Mouse (Mus musculus): ENCODE data around the gene Gm10718. TPM values are rescaled to one million over a fixed set of nuclear protein-coding genes. Genes with fewer than 3 reads are reported as not detected.
"Not testable (repeated sequence)": the region's sequence is repeated elsewhere in the genome, so short reads cannot be mapped to it uniquely, and the experiment has no call there.

Gm10718 gene
- polyA plus RNA-seq, 1 experiment from 2014 or later, result 1.5 TPM

- not testable (repeated sequence) for ATAC-seq (ENCODE audit: insufficient number of reproducible peaks, insufficient read depth, low FRiP score, low TSS enrichment, low read depth)
These were observed 3.9 kb downstream of the Gm10718 start for GRCm38 (mm10) chr9:3027200-3027599.

DNA sequence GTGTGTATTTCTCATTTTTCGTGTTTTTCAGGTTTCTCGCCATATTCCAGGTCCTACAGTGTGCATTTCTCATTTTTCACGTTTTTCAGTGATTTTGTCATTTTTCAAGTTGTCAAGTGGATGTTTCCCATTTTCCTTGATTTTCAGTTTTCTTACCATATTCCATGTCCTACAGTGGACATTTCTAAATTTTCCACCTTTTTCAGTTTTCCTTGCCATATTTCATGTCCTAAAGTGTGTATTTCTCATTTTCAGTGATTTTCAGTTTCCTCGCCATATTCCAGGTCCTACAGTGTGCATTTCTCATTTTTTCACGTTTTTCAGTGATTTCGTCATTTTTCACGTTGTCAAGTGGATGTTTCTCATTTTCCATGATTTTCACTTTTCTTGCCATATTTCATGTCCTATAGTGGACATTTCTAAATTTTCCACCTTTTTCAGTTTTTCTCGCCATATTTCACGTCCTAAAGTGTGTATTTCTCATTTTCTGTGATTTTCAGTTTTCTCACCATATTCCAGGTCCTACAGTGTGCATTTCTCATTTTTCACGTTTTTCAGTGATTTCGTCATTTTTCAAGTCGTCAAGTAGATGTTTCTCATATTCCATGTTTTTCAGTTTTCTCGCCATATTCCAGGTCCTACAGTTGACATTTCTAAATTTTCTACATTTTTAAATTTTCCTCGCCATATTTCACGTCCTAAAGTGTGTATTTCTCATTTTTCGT, 6.1 kb downstream of the Gm10718 start:
- H3K9me3 ChIP-seq; H3K4me2 ChIP-seq; H3K27me3 ChIP-seq; H3K4me3 ChIP-seq; H3K9ac ChIP-seq; H3K4me1 ChIP-seq; H3K27ac ChIP-seq; H3K36me3 ChIP-seq; ATAC-seq (ENCODE audit: insufficient number of reproducible peaks, insufficient read depth, low FRiP score, low TSS enrichment, low read depth): not testable (repeated sequence)
- 68% methylated on average over 14 of the region's 16 CpGs for WGBS

More at GRCm38 (mm10) chr9:3027200-3027599, 3.9 kb downstream of the Gm10718 start:
- H3K27me3 ChIP-seq, H3K27ac ChIP-seq, H3K9me3 ChIP-seq, H3K4me2 ChIP-seq, H3K4me1 ChIP-seq, H3K36me3 ChIP-seq, H3K9ac ChIP-seq, H3K4me3 ChIP-seq: not testable (repeated sequence)
- WGBS, result 70% methylated on average over 9 of the region's 9 CpGs

- ATAC-seq (ENCODE audit: insufficient number of reproducible peaks, insufficient read depth, low FRiP score, low TSS enrichment, low read depth); H3K4me2 ChIP-seq; H3K27ac ChIP-seq; H3K27me3 ChIP-seq; H3K36me3 ChIP-seq; H3K4me1 ChIP-seq; H3K9ac ChIP-seq; H3K9me3 ChIP-seq; H3K4me3 ChIP-seq: not testable (repeated sequence)
- WGBS, result 66% methylated on average over 3 of the region's 10 CpGs
These were observed 7.5 kb downstream of the Gm10718 start for GRCm38 (mm10) chr9:3030677-3031318.

GRCm38 (mm10) chr9:3034299-3034698, 11.0 kb downstream of the Gm10718 start, which contains the start of gene Gm17535:
Gene Gm17535, plus strand, starts transcription at chr9:3034599.
- 47% methylated on average over 1 of the region's 8 CpGs for whole genome bisulfite sequencing
- not testable (repeated sequence) for H3K4me3 ChIP-seq; H3K9me3 ChIP-seq; H3K36me3 ChIP-seq; H3K27me3 ChIP-seq; H3K27ac ChIP-seq; H3K9ac ChIP-seq; ATAC-seq (ENCODE audit: insufficient number of reproducible peaks, insufficient read depth, low FRiP score, low TSS enrichment, low read depth); H3K4me2 ChIP-seq; H3K4me1 ChIP-seq

DNA sequence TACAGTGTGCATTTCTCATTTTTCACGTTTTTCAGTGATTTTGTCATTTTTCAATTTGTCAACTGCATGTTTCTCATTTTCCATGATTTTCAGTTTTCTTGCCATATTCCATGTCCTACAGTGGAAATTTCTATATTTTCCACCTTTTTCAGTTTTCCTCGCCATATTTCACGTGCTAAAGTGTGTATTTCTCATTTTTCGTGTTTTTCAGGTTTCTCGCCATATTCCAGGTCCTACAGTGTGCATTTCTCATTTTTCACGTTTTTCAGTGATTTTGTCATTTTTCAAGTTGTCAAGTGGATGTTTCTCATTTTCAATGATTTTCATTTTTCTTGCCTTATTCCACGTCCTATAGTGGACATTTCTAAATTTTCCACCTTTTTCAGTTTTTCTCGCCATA, 13.2 kb downstream of the Gm10718 start, which contains the start of gene Gm10715:
Gene Gm10715 (plus strand): TSS at position 301 of the 400 bp plus-strand sequence.
- not testable (repeated sequence) for H3K4me2 ChIP-seq; H3K27ac ChIP-seq; H3K4me3 ChIP-seq; H3K9me3 ChIP-seq; ATAC-seq (ENCODE audit: insufficient number of reproducible peaks, insufficient read depth, low FRiP score, low TSS enrichment, low read depth); H3K27me3 ChIP-seq; H3K4me1 ChIP-seq; H3K9ac ChIP-seq; H3K36me3 ChIP-seq
- 73% methylated on average over 8 of the region's 8 CpGs for WGBS

DNA sequence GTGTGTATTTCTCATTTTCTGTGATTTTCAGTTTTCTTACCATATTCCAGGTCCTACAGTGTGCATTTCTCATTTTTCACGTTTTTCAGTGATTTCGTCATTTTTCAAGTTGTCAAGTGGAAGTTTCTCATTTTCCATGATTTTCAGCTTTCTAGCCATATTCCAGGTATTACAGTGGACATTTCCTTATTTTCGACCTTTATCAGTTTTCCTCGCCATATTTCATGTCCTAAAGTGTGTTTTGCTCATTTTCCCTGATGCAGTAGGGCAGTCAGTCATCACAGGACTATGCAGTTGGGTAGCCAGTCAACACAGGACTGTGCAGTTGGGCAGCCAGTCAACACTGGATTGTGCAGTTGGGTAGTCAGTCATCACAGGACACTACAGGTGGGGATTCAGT, 14.8 kb downstream of the Gm10718 start:
- 65% methylated on average over 4 of the region's 4 CpGs for WGBS
- not testable (repeated sequence) for ATAC-seq (ENCODE audit: insufficient number of reproducible peaks, insufficient read depth, low FRiP score, low TSS enrichment, low read depth)

More for the DNA sequence above, 14.8 kb downstream of the Gm10718 start:
- H3K4me1 ChIP-seq, H3K4me2 ChIP-seq, H3K9me3 ChIP-seq, H3K9ac ChIP-seq, H3K27ac ChIP-seq, H3K27me3 ChIP-seq, H3K4me3 ChIP-seq, H3K36me3 ChIP-seq: not testable (repeated sequence)

Small RNAs within 50 kb of the gene (microRNA-seq; reads per million reads assigned to microRNA genes)
- not detected for gene Mir101c

Other genes starting within 250 kb of the Gm10718 start
- not detected in 2 replicates for gene Gm10722, start 22.6 kb upstream of the Gm10718 start, polyA plus RNA-seq (2015; fragmentation: Nextera tagmentation; extraction: Ambion mirVana)
- gene Gm11168, start 20.2 kb upstream of the Gm10718 start, polyA plus RNA-seq (2015; fragmentation: Nextera tagmentation; extraction: Ambion mirVana), result not detected in 2 replicates
- not detected in 2 replicates for gene Gm10721, start 10.4 kb upstream of the Gm10718 start, polyA plus RNA-seq (2015; fragmentation: Nextera tagmentation; extraction: Ambion mirVana)
- gene Gm10720, start 7.9 kb upstream of the Gm10718 start, polyA plus RNA-seq (2015; fragmentation: Nextera tagmentation; extraction: Ambion mirVana), result not detected in 2 replicates
- gene Gm10719, start 6.1 kb upstream of the Gm10718 start, polyA plus RNA-seq (2015; fragmentation: Nextera tagmentation; extraction: Ambion mirVana), result not detected in 2 replicates
- gene Gm10717, start 1.9 kb downstream of the Gm10718 start, polyA plus RNA-seq (2015; fragmentation: Nextera tagmentation; extraction: Ambion mirVana), result not detected in 2 replicates
- not detected in 2 replicates for gene Gm17535, start 11.1 kb downstream of the Gm10718 start, polyA plus RNA-seq (2015; fragmentation: Nextera tagmentation; extraction: Ambion mirVana)
- gene Gm10715, start 13.3 kb downstream of the Gm10718 start, polyA plus RNA-seq (2015; fragmentation: Nextera tagmentation; extraction: Ambion mirVana), result not detected in 2 replicates

All from embryonic facial prominence, embryonic 13.5 days (tissue).